Mouse (Mus musculus): ENCODE results near the gene 6030408B16Rik.

DNA sequence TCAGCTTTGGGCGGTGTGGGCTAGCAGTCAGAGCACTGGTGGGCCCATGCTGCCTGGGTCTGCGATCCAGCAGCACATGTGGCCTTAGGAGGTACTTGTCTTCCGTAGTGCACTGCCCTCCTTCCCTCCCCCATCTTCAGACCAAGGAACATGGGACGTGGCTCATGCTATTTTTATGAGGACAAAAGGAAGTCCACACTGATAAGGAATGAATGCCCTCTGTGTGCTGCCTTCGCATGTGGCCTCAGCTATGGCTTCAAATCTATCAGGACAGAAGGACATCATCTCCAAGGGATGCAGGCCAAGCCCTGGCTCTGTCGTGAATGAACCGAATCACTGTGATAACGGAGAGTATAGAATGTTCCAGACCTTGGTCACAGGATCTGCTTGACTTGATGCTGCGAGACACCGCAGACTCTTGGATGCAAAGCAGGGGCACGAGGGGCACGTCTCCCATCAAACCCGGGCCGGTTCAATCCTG, 6.5 kb downstream of the 6030408B16Rik start:
- no peak for TF ChIP-seq POLR2A (IDR thresholded peaks at IDR 0.05; ENCODE audit: borderline replicate concordance, low read depth, low read length)
- TF ChIP-seq CTCF (IDR thresholded peaks at IDR 0.05; ENCODE audit: low read depth, low read length): no peak

All from bone marrow macrophage, adult 2 months (primary cell).